Comparison of ENCODE assay signal across 1 mouse cellular context in the genomic region with DNA sequence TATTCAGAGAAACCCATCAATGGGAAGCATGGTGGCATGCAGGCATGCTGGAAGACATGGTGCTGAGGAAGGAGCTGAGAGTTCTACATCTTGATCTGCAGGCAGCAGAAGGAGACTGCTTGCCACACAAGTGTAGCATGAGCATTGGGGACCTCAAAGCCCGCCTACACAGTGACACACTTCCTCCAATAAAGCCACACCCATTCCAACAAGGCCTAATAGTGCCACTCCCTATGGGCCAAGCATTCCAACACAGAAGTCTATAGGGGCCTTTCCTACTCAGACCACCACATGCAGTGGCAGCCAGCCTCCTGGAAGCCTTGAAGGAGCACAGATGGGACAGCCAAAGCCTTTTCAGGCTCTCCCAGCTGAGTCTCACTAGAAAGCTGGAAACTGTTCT.
TF ChIP-seq lines count a peak whose summit lies in the region.

No protein-coding gene starts in this region.

TF ChIP-seq in MEL, 35 proteins besides CTCF, POLR2A, EP300 and RAD21:
- TF ChIP-seq TAL1 (IDR thresholded peaks at IDR 0.05; ENCODE audit: low read length) (no peak), GABPA (IDR thresholded peaks at IDR 0.05; ENCODE audit: low read depth, low read length) (no peak), ETS1 (IDR thresholded peaks at IDR 0.05; ENCODE audit: low read depth, low read length) (no peak), POLR2AphosphoS2 (IDR thresholded peaks at IDR 0.05; ENCODE audit: low read length) (no peak), UBTF (IDR thresholded peaks at IDR 0.05; ENCODE audit: borderline replicate concordance, insufficient read depth, low read depth, low read length) (no peak), POLR2AphosphoS5 (IDR thresholded peaks at IDR 0.05; ENCODE audit: borderline replicate concordance, low read depth, low read length) (no peak), MYC (IDR thresholded peaks at IDR 0.05; ENCODE audit: low read depth, low read length) (no peak), NRF1 (IDR thresholded peaks at IDR 0.05; ENCODE audit: insufficient read depth, low read depth, low read length, poor library complexity, severe bottlenecking) (no peak), MAZ (IDR thresholded peaks at IDR 0.05; ENCODE audit: low read depth, low read length) (no peak), ELF1 (IDR thresholded peaks at IDR 0.05; ENCODE audit: low read depth, low read length) (no peak), KAT2A (conservative IDR thresholded peaks at IDR 0.05; ENCODE audit: low read depth, low read length) (no peak), MXI1 (IDR thresholded peaks at IDR 0.05; ENCODE audit: low read depth, low read length) (no peak), HCFC1 (IDR thresholded peaks at IDR 0.05; ENCODE audit: low read depth, low read length) (no peak), BHLHE40 (IDR thresholded peaks at IDR 0.05; ENCODE audit: borderline replicate concordance, low read depth, low read length) (no peak), ZNF384 (IDR thresholded peaks at IDR 0.05; ENCODE audit: low read depth, low read length) (no peak), TBP (IDR thresholded peaks at IDR 0.05; ENCODE audit: low read depth, low read length) (no peak), CHD2 (IDR thresholded peaks at IDR 0.05; ENCODE audit: low read length) (no peak)
